Mouse (Mus musculus): ENCODE measurements around the gene Arhgef10l.
"Not testable (repeated sequence)": the region's sequence is repeated elsewhere in the genome, so short reads cannot be mapped to it uniquely, and the experiment has no call there.

Gene Arhgef10l

DNA sequence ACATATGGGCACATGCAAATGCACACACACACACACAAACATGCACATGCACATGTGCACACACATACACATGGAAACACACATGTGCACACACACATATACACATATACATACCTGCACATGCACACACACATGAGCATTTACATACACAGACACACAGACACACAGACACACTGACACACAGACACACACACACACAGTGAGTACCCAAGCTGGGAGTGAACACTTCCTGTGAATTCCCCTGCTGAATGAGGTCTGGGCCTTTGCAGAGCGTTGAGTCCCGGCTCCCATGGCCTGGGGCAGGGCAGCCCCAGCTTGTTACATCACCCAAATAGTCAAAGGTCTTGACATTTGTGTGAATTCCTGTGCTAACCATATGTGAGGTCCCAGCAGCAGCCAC, 96.4 kb downstream of the Arhgef10l start:
- DNase-seq (ENCODE audit: low spot score in 2 of 2) = no peak

- no peak for DNase-seq (ENCODE audit: low spot score in 2 of 2)
Measured at GRCm38 (mm10) chr4:140567911-140568480, 97.8 kb downstream of the Arhgef10l start.

- DNase-seq (ENCODE audit: low spot score in 2 of 2) = no peak
Measured at GRCm38 (mm10) chr4:140566785-140567184, 99.0 kb downstream of the Arhgef10l start.

DNA sequence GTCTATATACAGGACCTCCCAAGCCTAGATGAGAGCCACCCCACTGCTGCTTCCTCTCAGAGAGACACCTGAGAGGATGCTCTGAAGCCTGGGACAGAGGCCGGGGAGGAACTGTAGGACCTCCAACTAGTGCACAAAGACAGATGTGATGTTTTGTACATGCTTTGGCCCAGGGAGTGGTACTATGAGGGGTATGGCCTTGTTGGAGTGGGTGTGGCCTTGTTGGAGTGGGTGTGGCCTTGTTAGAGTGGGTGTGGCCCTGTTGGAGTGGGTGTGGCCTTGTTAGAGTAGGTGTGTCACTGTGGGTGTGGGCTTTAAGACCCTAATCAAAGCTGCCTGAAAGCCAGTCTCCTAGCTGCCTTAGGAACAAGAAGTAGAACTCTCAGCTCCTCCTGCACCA, 101.4 kb downstream of the Arhgef10l start:
- not testable (repeated sequence) for DNase-seq (ENCODE audit: low spot score in 2 of 2)

GRCm38 (mm10) chr4:140562461-140563178, 103.2 kb downstream of the Arhgef10l start:
- no peak for DNase-seq (ENCODE audit: low spot score in 2 of 2)

DNA sequence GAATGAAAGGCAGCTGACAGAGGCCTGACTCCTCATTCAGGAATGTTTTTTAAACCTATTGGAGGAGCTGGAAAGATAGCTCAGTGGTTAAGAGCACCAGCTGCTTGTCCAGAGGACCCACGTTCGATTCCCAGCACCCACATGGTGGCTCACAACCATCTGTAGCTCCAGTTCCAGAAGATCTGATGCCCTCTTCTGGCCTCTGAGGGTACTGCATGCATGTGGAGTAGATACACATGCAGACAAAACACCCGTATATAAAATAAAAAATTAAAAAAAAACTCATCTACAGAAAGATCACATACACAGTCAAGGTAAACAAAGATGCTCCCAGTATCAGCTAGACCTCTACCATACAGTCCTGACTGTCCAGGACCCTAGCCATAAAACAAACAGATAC, 104.1 kb downstream of the Arhgef10l start:
- DNase-seq (ENCODE audit: low spot score in 2 of 2) = no peak

DNA sequence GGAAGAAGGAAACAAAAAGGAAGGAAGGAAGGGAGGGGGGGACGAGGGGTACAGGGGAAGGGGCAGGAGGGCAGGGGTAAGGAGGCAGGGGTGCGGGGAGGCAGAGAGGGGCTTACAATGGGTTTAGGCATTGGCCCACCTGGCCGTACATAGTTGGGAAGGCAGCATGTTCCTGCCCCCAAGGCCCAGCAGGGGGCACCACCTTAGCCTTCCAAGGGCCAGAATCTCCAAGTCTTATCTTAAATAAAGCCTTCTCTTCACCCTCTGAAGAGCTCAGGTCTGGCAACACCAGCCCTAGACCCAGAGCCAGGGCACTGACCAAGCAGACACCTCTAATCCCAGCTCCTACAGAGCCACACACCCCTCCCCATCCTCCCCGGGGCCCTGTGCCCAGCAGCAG, 106.0 kb downstream of the Arhgef10l start:
- peak in 1 of 2 experiments; percentile 24 for DNase-seq (ENCODE audit: low spot score in 2 of 2)

DNA sequence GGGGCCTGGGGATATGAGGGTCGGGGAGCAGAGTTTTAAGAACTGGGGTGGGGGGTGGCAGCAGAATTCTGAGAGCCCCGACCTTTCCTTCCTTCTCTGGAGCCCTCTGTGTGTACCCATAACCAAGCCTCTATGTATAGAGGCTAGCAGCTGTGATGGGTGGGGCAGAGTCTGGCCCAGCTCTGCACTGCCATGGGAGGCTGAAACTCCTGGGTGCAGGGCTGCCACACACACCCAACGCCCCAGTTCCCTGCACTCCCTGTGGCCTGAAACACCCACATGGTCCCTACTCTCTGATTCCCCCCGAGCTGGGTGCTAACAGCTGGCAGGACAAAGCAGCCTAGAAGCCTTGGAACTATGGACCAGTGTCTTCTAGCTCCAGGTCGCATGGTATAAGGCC, 107.6 kb downstream of the Arhgef10l start:
- DNase-seq (ENCODE audit: low spot score in 2 of 2) = no peak

- DNase-seq (ENCODE audit: low spot score in 2 of 2) = no peak
Measured at GRCm38 (mm10) chr4:140556561-140556960, 109.3 kb downstream of the Arhgef10l start.

DNA sequence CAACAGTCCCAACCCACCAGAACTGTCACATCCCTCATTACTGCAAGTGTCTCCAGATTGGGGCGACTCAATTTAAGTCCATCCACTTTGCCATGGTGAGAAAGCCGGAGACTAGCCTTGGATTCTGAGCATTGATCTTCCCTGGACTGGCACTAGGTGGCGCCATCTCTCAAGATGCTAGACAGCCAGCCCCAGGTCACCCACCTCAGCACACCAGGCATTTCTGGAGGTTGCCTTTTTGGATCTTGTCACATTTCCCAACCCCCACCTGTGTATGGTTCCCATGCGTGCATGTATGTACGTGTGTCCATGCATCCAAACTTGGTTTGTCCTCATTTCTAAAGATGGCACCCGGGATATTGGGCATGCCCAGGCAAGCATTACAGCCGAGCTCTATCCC, 110.5 kb downstream of the Arhgef10l start:
- peak; percentile 34 to 71 for DNase-seq (ENCODE audit: low spot score in 2 of 2)

- DNase-seq (ENCODE audit: low spot score in 2 of 2) = no peak
Measured at GRCm38 (mm10) chr4:140554552-140554951, 111.3 kb downstream of the Arhgef10l start.

GRCm38 (mm10) chr4:140551766-140552165, 114.0 kb downstream of the Arhgef10l start:
- no peak for DNase-seq (ENCODE audit: low spot score in 2 of 2)

GRCm38 (mm10) chr4:140550670-140551069, 115.1 kb downstream of the Arhgef10l start:
- peak in 1 of 2 experiments; percentile 24 for DNase-seq (ENCODE audit: low spot score in 2 of 2)

DNA sequence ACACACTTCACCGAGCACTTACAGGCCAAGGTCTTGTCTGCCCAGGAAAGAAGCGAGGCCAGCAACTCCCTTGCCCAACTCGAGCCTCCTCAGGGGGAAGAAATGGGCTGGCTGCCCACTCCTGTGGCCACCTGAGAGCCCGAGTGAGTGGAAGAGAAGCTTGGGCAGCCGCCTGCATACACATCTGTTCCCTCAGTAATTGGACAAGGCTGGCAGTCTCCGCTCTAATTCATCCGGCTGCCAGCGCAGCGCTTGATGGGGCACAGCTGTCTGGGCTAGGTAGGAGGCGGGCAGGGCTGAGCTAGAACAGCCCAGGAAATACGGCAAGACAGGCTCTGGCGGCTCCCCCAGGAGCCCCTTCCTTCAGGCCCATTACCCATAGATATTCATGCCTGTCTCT, 115.8 kb downstream of the Arhgef10l start:
- DNase-seq (ENCODE audit: low spot score in 2 of 2) = no peak

DNA sequence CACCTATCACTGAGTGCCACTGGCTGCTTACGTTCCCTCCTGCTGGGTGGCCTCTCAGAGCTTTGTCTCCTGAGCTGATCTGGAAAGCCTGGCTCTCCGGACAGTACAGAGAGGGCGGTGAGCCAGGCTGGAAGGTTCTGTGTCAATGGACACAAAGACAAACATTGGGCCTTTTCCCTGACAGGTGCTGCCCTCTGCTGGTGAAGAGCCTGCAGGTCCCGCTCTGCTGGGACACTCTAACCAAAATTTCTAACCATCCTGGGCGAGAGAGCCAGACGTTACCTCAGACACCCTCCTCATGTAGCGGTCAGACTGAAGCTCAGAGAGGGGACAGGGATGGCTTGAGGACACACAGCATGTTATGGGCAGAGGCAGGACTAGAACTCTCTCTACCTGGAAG, 118.3 kb downstream of the Arhgef10l start:
- DNase-seq (ENCODE audit: low spot score in 2 of 2) = peak in 1 of 2 experiments; percentile 68

DNA sequence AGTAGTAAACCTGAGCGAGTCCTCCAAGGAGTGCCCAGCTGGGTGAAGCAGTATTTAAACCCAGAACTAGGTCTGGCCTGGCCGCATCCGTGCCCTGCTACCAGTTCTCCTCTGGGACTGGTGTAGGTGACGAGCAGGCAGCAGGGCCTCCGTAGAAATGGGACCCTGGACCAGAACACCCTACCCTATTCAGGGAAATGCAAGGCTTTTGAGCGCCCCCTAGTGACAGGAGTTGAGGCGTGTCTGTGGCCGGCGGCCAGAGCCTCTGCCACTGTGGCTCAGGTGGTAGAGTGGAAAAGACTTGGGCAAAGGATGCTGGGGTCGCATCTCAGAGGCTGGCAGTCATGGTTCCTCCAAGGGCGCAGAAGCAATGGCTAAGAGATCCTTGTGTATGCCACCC, 126.7 kb downstream of the Arhgef10l start:
- peak; percentile 16 to 64 for DNase-seq (ENCODE audit: low spot score in 2 of 2)

DNA sequence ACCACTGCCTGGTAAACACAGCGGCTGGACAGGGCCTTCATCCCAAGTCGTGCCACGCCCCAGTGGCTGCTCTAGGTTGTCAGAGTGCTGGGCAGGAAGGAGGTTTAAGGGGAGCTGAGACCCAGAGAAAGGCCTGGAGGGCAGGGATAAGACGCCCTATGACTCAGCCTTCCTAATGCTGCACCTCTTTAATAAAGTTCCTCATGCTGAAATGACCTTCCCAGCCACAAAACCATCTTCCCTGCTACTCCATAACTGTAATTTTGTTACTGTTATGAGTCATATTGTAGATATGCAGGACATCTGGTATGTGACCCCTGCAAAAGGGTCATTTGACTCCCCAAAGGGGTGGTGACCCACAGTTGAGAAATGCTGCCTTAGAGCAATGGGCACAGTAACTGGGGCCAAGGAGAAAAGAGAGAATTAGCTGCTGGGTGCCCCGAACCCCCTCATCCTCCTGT, 128.2 kb downstream of the Arhgef10l start:
- no peak for DNase-seq (ENCODE audit: low spot score in 2 of 2)

- DNase-seq (ENCODE audit: low spot score in 2 of 2) = no peak
Measured at GRCm38 (mm10) chr4:140535323-140535722, 130.5 kb downstream of the Arhgef10l start.

- DNase-seq (ENCODE audit: low spot score in 2 of 2) = no peak
Measured at GRCm38 (mm10) chr4:140532270-140532669, 133.5 kb downstream of the Arhgef10l start.

DNA sequence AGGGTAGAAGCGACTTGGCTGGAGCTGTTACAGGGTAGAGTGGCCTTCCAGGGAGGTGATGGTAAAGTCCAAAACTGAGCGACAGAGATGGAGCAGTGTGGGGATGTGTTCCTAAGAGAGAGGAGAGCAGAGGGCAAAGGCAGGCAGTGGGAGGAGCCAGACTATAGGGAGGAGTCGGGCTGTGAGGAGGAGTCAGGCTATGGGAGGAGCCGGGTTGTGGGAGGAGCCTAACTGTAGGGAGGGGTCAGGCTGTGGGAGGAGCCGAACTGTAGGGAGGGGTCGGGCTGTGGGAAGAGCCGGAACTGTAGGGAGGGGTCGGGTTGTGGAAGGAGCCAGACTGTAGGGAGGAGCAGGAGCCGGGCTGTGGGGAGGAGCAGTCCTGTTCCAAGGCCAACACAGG, 134.8 kb downstream of the Arhgef10l start:
- no peak for DNase-seq (ENCODE audit: low spot score in 2 of 2)

GRCm38 (mm10) chr4:140529735-140530134, 136.1 kb downstream of the Arhgef10l start:
- no peak for DNase-seq (ENCODE audit: low spot score in 2 of 2)

DNA sequence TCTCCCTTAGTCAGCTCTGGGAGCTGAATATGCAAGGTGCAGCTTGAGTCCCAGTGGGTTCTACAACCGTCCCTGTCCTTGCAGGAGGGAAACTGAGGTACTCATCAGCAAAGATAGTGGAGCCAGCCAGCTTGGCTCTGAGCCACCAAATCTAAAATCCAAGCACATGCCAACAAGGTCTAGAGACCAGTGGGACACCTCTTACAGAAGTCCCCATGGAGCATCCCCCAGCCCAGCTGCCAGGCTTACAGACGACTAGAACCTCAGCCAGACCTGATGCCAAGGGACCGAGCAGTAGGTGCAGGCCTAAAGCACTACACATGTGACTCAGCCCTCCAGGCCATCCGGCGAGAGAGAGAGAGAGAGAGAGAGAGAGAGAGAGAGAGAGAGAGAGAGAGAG, 137.4 kb downstream of the Arhgef10l start:
- DNase-seq (ENCODE audit: low spot score in 2 of 2) = no peak

DNA sequence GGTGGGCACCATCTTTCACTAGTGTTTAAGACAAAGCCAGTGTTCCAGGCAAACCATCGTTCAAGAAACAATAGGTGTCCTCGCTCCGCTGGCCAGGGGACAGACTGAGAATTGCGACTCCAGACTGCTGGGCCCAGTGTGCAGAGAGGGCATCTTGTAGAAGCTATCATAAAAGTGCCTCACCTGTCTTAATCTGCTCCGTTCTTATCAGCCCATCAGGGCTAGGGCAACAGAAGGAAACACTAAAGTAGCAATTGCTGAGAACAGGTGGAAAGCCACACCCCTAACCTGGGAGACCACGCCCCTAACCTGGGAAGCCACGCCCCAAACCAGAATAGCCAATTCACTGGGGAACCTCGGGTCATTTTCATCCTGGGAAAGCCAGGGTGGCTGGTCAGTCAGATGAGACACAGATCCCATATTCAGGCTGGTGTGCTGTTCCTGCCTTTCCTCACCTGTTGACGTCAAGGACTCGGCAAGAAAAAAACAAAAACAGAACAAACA, 140.1 kb downstream of the Arhgef10l start:
- no peak for DNase-seq (ENCODE audit: low spot score in 2 of 2)
